Mouse (Mus musculus) embryonic fibroblast, embryonic 13.5 days (primary cell): ENCODE measurements around the gene Sdf2.

Source experiments
- CTCF ChIP-seq: IDR thresholded peaks from 2 replicates; pipeline ENCODE4 v1.5.1; 2011; ENCODE audit warnings: mild to moderate bottlenecking, control low read depth, low read length, moderate library complexity, borderline replicate concordance; ENCODE audit not compliant: insufficient read depth
- POLR2A ChIP-seq: IDR thresholded peaks from 2 replicates; pipeline ENCODE4 v1.6.1; 2011; ENCODE audit warnings: low read depth, mild to moderate bottlenecking, control low read depth, low read length, moderate library complexity

- no peak for TF ChIP-seq CTCF
- TF ChIP-seq POLR2A: no peak
Observed at GRCm38 (mm10) chr11:78290654-78291053, 45.1 kb downstream of the Sdf2 start, which contains the start of gene BC030499.
